Mouse (Mus musculus): Measurements from ENCODE around the gene Gusb. TPM values are rescaled to one million over a fixed set of nuclear protein-coding genes. Genes with fewer than 3 reads are reported as not detected.

Gene Gusb
- polyA plus RNA-seq, 1 experiment from 2014 or later, result 60.0 TPM

Other genes with a start within 250 kb of the Gusb start
- gene Psph, start 215.6 kb downstream of the Gusb start, polyA plus RNA-seq (2014; fragmentation: Nextera tagmentation; extraction: Ambion mirVana), result 33.1 and 33.5 TPM in 2 replicates
- 45.6 and 60.6 TPM in 2 replicates for gene Sumf2, start 156.1 kb downstream of the Gusb start, polyA plus RNA-seq (2014; fragmentation: Nextera tagmentation; extraction: Ambion mirVana)
- 850 and 911 TPM in 2 replicates for gene Chchd2, start 115.6 kb downstream of the Gusb start, polyA plus RNA-seq (2014; fragmentation: Nextera tagmentation; extraction: Ambion mirVana)
- gene Zbed5, start 107.3 kb downstream of the Gusb start, polyA plus RNA-seq (2014; fragmentation: Nextera tagmentation; extraction: Ambion mirVana), result 5.6 and 9.3 TPM in 2 replicates
- gene Phkg1, start 104.5 kb downstream of the Gusb start, polyA plus RNA-seq (2014; fragmentation: Nextera tagmentation; extraction: Ambion mirVana), result 0.50 and 0.54 TPM in 2 replicates
- 3.4 and 3.6 TPM in 2 replicates for gene Nupr1l, start 94.5 kb downstream of the Gusb start, polyA plus RNA-seq (2014; fragmentation: Nextera tagmentation; extraction: Ambion mirVana)
- 24.8 and 25.4 TPM in 2 replicates for gene Vkorc1l1, start 61.1 kb downstream of the Gusb start, polyA plus RNA-seq (2014; fragmentation: Nextera tagmentation; extraction: Ambion mirVana)
- gene Asl, start 26.2 kb upstream of the Gusb start, polyA plus RNA-seq (2014; fragmentation: Nextera tagmentation; extraction: Ambion mirVana), result 32.1 and 35.7 TPM in 2 replicates
- gene Crcp, start 26.2 kb upstream of the Gusb start, polyA plus RNA-seq (2014; fragmentation: Nextera tagmentation; extraction: Ambion mirVana), result 24.9 and 25.6 TPM in 2 replicates
- gene Tpst1, start 70.3 kb upstream of the Gusb start, polyA plus RNA-seq (2014; fragmentation: Nextera tagmentation; extraction: Ambion mirVana), result 94.0 and 102 TPM in 2 replicates
- gene Kctd7, start 141.8 kb upstream of the Gusb start, polyA plus RNA-seq (2014; fragmentation: Nextera tagmentation; extraction: Ambion mirVana), result 5.8 and 6.5 TPM in 2 replicates
- gene Rabgef1, start 168.7 kb upstream of the Gusb start, polyA plus RNA-seq (2014; fragmentation: Nextera tagmentation; extraction: Ambion mirVana), result 22.5 and 24.4 TPM in 2 replicates
- gene Tmem248, start 214.0 kb upstream of the Gusb start, polyA plus RNA-seq (2014; fragmentation: Nextera tagmentation; extraction: Ambion mirVana), result 40.6 and 44.7 TPM in 2 replicates

Measured in embryonic facial prominence, embryonic 14.5 days (tissue).